Mouse (Mus musculus): ENCODE data around the gene Samd10. TPM values are rescaled to one million over a fixed set of nuclear protein-coding genes. Genes with fewer than 3 reads are reported as not detected.

Samd10 gene
- polyA plus RNA-seq, 1 experiment from 2014 or later: 22.4 TPM

GRCm38 (mm10) chr2:181546142-181546541 is 52.9 kb downstream of the Samd10 start:
- ATAC-seq: no peak

More at GRCm38 (mm10) chr2:181546142-181546541, 52.9 kb downstream of the Samd10 start:
- in situ Hi-C loops (cut with MboI; ENCODE audit: low pct_unique_long_range_greater_than_20kb): no loop called here
- ChIA-PET POLR2A (no interaction called here), CTCF (no interaction called here)
- no peak for DNase-seq (ENCODE audit: low read depth, low spot score)
- no peak for TF ChIP-seq CTCF (IDR thresholded peaks at IDR 0.05)
- H3K27me3 ChIP-seq: no peaks in the 10 kb centered on the region

Other genes with a start within 250 kb of the Samd10 start
- 41.8 TPM for gene Zgpat, start 234.3 kb downstream of the Samd10 start, polyA plus RNA-seq (2021)
- 44.8 TPM for gene Arfrp1, start 233.8 kb downstream of the Samd10 start, polyA plus RNA-seq (2021)
- 22.7 TPM for gene Lime1, start 219.1 kb downstream of the Samd10 start, polyA plus RNA-seq (2021)
- 9.4 TPM for gene Zbtb46, start 139.8 kb downstream of the Samd10 start, polyA plus RNA-seq (2021)
- gene Abhd16b, start 106.0 kb downstream of the Samd10 start, polyA plus RNA-seq (2021): 1.0 TPM
- gene Tpd52l2, start 102.1 kb downstream of the Samd10 start, polyA plus RNA-seq (2021): 179 TPM
- 110 TPM for gene Dnajc5, start 78.7 kb downstream of the Samd10 start, polyA plus RNA-seq (2021)
- gene Uckl1, start 14.3 kb downstream of the Samd10 start, polyA plus RNA-seq (2021): 116 TPM
- 77.4 TPM for gene Prpf6, start 7.3 kb downstream of the Samd10 start, polyA plus RNA-seq (2021)
- 63.1 TPM for gene Zfp512b, start 6.4 kb downstream of the Samd10 start, polyA plus RNA-seq (2021)
- 0.15 TPM for gene Gm29797, start 57.8 kb upstream of the Samd10 start, polyA plus RNA-seq (2021)
- 0.04 TPM for gene Sox18, start 72.4 kb upstream of the Samd10 start, polyA plus RNA-seq (2021)
- gene Tcea2, start 81.1 kb upstream of the Samd10 start, polyA plus RNA-seq (2021): 22.9 TPM
- gene Rgs19, start 94.8 kb upstream of the Samd10 start, polyA plus RNA-seq (2021): 42.4 TPM
- gene Lkaaear1, start 99.2 kb upstream of the Samd10 start, polyA plus RNA-seq (2021): not detected
- gene Oprl1, start 115.8 kb upstream of the Samd10 start, polyA plus RNA-seq (2021): not detected
- gene Myt1, start 164.1 kb upstream of the Samd10 start, polyA plus RNA-seq (2021): not detected
- gene Pcmtd2, start 238.6 kb upstream of the Samd10 start, polyA plus RNA-seq (2021): 63.3 TPM

Data from Patski (cell line).